Mouse (Mus musculus) adrenal gland, postnatal 14 days (tissue): Measurements from ENCODE around the gene Parp3. TPM values are rescaled to one million over a fixed set of nuclear protein-coding genes. Genes with fewer than 3 reads are reported as not detected.
"Not testable (repeated sequence)": the region's sequence is repeated elsewhere in the genome, so short reads cannot be mapped to it uniquely, and the experiment has no call there.

Experiments
- DNase-seq: peaks from one replicate; pipeline ENCODE4 v3.0.0; 2021; ENCODE audit warnings: mixed read lengths
- long read RNA-seq, 2 experiments: library from polyadenylated mRNA; stranded (forward); transcript quantifications; one replicate each; pipeline ENCODE4 v2.0.0; 2021
- total RNA-seq: library from RNA; stranded (reverse); gene quantifications from 2 replicates; pipeline ENCODE4 v1.2.3, GENCODE M21; 2021

Gene Parp3
- total RNA-seq: 24.0 and 26.5 TPM in 2 replicates
- long read RNA-seq, experiment 1, partial matches to known transcripts: 5 of 23 reads
- long read RNA-seq, experiment 1, other reads (novel, unspliced or antisense): 11 of 23 reads
- long read RNA-seq, experiment 2, partial matches to known transcripts: 3 of 22 reads
- long read RNA-seq, experiment 2, other reads (novel, unspliced or antisense): 16 of 22 reads

DNA sequence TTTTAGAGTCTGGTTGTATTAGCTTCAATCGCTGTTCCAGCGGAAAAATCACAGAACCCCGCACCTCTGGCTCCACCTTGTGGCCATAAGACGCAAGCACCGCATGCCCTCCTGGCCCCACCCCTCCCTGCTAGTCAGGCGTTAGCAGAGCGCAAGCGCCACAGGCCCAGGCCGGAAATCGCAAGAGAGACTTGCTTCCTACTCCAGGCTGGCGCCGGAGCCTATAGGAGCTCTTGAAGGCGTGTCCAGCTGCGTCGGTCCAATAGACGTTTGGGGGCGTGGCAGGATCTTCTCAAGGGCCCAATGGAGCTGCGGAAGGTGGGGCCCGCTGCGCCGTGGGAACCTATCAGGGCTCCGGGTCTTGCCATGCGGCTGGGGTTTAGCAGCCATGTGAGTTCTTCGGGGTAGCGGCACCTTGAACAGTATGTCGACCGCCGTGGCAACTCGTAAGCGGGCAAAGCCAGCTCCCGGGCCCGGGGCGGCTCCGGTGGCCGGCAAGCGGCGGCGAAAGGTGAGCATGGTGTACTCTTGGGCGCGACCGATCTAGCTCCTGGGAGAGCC is at the start of gene Parp3:
Parp3 (minus strand) TSS at position 26 of the 561 bp plus-strand sequence.
- peak; percentile 99 for DNase-seq

GRCm38 (mm10) chr9:106519909-106520308 is 43.2 kb upstream of the Parp3 start:
- DNase-seq: no peak

DNA sequence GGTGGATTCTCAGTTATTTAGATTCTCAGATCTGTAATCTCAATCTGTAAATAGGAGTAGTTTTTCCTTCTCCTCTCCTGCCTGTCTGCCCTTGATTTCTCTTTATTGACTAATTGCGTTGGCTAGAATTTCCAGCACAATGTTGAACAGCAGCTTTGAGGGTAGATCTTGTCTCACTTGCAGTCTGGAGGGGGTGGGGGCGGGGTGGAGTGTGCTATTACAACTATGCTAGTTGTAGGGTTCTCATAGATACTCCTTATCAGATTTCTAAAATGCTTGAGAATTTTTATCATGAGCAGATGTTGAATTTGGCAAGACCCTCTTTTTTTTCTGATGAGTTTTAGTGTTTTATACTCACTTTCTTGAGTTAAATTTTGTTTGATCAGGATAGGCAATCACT is 42.7 kb upstream of the Parp3 start:
- DNase-seq: no peak

DNA sequence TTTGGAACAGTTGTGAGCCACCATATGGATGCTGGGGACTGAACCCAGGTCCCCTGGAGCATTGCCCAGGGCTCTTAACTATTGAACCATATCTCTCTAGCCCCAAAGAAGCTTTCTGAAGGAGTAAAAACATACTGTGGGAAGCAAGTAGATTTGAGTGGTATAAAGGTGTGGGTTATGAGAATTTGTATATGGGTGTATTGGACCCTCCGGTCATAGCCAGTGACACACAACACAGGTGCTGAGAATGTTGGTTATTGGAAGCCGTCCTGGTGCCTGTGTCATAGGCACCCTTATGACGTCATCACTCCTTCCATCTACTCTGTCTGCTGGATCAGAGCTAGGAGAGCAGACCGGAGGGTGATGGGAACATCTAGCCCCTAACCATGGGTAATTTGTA is 37.5 kb upstream of the Parp3 start, which contains the start of gene Iqcf5:
Iqcf5 (plus strand) TSS at position 301 of the 400 bp plus-strand sequence.
- no peak for DNase-seq

DNA sequence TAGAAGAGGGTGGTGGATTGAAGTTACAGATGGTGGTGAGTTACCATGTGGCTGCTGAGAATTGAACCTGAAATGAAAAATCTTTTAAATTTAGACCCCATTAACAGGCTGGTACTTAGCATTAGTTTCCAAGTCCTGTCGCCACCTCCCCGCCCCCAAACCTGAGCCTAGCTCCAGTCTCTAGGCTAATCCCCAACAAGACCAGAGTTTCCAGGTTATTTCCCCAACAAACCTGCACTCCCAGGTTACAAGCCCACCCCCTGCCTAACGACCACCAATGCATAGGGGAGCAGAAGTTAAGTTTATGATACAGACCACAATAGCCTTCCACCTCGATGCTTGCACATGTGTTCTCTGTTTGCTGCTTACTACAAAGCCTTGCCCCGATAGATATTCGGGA is 36.8 kb upstream of the Parp3 start:
- DNase-seq: no peak

GRCm38 (mm10) chr9:106512729-106513450 is 36.1 kb upstream of the Parp3 start:
- DNase-seq: no peak

DNA sequence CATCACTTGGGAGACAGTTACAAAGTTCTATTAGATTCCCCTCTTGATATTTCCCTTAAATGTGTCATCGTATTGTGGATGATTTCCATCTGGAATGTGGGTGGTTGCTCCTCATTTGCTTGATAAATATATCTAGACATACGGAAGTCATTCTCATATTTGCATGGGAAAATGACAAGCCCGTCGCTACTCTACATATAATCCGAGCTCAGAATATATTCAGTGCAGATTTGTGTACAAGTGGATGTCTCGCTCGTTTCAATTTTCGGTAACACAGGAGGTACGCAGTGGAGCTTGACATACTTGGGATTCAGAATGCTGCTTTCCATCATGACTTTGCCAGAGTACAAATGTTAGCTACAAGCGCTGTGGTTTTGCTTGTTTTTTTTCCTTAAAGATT is 32.6 kb upstream of the Parp3 start:
- no peak for DNase-seq

- DNase-seq: no peak
These were observed 27.5 kb upstream of the Parp3 start for GRCm38 (mm10) chr9:106504246-106504645.

GRCm38 (mm10) chr9:106501846-106502245 is 25.1 kb upstream of the Parp3 start:
- DNase-seq: no peak

DNA sequence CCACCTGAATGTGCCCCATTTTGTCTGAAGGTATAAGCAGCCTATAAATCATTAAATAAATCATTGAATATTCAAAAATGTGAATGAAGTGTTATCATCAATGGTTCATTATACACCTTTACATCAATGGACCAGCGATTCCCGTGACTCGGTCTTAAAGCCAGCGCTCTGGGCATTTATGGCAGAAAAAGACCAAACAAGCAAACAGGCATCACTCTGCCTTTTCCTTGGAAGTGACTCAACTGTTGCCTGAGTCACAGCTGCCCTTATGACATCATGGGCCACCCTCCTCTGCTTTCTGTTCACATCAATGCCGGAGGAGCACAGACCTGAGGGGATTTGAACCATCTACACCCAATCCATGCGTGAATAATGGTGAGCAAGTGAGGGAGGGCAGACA is 22.9 kb upstream of the Parp3 start, which contains the start of gene Iqcf1:
Iqcf1 (plus strand) TSS at position 301 of the 400 bp plus-strand sequence.
- DNase-seq: no peak

- not testable (repeated sequence) for DNase-seq
These were observed 10.9 kb upstream of the Parp3 start for GRCm38 (mm10) chr9:106487602-106488001.

DNA sequence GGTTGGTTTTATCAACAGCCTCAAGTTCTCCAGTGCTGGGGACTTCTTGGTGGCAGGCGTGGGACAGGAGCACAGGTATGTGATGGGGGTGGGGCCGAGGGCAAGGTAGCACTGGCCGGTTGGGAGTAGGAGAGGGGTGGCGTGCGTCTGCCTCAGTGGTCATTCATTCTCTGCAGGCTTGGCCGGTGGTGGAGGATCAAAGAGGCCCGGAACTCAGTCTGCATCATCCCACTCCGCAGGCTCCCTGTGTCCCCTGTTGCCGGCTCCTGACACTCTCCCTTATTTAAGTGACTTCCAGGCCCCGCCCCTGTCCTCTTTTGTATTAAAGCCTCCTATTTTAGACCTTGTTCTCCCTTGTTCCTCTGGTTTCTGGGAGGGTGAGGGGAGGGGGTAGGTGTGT is 8.3 kb upstream of the Parp3 start:
- no peak for DNase-seq

DNA sequence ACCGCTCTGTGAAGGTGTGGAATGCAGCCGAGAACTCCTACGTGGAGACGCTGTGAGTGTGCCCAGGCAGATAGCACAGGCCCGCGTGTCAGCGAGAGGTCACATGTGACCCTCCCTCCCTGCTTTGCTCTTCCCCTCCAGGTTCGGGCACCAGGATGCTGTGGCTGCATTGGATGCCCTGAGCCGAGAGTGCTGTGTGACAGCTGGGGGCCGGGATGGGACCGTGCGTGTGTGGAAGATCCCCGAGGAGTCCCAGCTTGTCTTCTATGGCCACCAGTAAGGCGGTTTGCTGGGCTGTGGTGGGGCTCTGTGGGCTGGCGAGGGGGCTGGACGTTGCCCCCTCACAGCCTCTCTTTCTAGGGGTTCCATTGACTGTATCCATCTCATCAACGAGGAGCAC is 6.9 kb upstream of the Parp3 start:
- DNase-seq: no peak

- no peak for DNase-seq
These were observed 6.4 kb upstream of the Parp3 start for GRCm38 (mm10) chr9:106483136-106483535.

- DNase-seq: no peak
These were observed 5.9 kb upstream of the Parp3 start for GRCm38 (mm10) chr9:106482578-106483115.

- no peak for DNase-seq
These were observed 4.9 kb upstream of the Parp3 start for GRCm38 (mm10) chr9:106481676-106482075.

GRCm38 (mm10) chr9:106481075-106481474 is 4.3 kb upstream of the Parp3 start:
- DNase-seq: no peak

DNA sequence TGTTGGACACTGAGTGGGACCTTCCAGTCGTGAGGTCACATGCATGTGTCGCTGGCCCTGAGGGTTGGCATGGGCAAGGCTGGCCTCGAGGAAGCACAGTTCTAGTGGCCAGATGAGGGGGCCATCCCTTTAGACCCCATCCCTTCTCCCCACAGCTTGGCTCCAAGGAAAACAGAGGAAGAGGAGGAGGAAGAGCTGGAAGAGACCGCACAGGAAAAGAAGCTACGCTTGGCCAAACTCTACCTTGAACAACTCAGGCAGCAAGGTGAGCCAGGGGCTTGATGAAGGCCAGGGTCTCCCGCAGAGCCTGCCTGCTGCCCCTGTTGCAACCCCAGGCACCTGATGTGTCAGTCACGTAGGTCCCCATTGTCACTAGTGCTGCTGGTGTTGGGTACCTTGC is 3.8 kb upstream of the Parp3 start:
- DNase-seq: no peak

- DNase-seq: no peak
These were observed 1.4 kb upstream of the Parp3 start for GRCm38 (mm10) chr9:106478101-106478500.

GRCm38 (mm10) chr9:106477649-106478048 is 900 bp upstream of the Parp3 start:
- no peak for DNase-seq

GRCm38 (mm10) chr9:106476002-106476923 is 486 bp downstream of the Parp3 start:
- peak; percentile 82 for DNase-seq

DNA sequence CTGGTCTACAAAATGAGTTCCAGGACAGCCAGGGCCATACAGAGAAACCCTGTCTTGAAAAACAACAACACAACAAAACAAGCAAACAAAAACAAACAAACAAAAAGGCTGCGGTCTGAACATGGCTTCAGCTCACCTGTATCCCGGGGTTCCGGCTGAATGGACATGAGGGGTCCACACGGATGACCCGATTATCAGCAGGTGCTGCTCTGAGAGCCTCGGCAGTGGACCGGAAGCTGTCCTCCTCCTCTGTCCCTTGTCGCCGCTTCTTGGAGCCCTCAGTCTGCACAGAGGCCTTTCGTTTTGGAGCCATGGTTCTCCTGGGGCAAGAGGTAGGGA is 1.1 kb downstream of the Parp3 start, which contains the start of gene Rrp9:
Rrp9 (plus strand) TSS at position 301 of the 339 bp plus-strand sequence.
- no peak for DNase-seq
